Mouse (Mus musculus) kidney, postnatal 4 days (tissue): ENCODE results near the gene Mn1.

Source experiments
- DNase-seq, 2 experiments: peaks; one replicate each; pipeline ENCODE4 v3.0.0; 2021; ENCODE audit warnings: mixed read lengths in 2 of 2

The Mn1 gene

DNA sequence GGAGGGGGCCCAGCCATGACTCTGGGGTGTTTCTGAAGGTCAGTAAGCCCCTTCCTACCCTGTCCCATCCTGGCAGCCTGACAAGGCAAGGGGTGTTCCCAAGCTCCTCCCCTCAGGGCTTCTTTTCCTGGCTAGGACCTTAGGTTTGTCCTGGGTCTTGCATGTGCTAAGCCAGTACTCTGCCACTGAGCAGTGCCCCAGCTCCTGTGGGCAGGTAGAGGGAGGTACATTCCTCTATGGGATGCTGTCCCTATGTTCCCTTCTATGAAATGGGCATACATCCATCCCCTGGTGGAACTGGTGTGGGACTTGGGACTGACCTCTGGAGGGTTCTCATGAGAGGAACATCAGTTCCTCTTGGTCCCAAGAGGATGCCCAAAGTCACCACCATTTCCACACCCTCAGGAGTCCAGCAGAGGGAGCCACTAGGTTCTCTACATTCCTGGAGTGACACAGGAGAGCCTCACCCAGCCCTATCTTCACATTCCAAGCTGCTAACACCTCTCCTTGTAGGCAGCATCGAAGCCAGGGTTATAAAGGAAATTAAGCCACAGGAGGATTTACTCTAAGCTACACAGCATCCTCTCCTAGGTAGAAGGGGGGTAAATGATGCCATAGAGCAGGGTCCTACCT, 7.6 kb upstream of the Mn1 start:
- DNase-seq, result peak; percentile 52 to 65

- no peak for DNase-seq
Observed at GRCm38 (mm10) chr5:111410665-111411064, 6.5 kb upstream of the Mn1 start.

- peak; percentile 87 to 89 for DNase-seq
Observed at GRCm38 (mm10) chr5:111414192-111414591, 3.0 kb upstream of the Mn1 start.

DNA sequence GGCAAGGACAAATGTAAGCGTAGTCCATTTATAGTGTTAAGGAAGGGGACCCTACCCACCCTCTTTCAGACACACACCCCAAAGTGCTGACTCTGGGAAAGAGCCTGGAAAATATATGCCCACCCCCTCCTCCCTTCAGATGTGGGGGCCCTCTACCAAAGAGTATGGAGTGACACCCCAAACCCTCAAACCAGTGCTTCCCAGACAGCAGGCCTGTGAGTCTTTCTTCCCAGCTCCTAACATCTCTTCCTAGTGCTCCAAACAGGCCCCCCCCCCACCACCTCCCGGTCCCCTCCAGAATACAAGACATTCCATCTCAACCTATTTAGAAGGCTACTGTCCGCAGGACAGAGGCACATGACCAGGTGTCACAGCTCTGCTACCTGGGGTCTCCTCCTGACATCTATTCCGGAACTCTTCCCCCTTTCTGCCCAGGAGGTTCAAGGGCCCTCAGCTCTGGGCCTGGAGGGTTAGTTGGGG, 2.4 kb upstream of the Mn1 start:
- DNase-seq, result no peak

DNA sequence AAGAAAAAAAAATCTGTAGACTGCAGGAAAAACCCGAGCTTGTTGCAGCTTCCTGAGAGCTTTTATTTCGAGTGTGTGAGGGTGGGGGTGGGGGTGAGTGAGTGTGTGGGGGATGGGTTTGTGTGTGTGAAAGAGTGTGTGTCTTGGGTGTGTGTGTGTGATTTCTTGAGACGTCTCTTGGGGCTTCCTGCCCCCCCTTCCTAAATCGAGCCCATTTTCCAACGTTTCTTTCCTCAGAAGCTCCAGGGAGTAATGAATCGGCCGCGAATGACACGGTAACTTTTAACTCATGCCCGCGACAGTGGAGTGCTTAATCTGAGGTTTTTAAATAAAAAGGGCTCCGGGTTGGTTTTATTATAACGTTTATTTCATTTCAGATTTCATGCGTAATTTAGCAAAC, 1.6 kb upstream of the Mn1 start:
- DNase-seq, result no peak

DNA sequence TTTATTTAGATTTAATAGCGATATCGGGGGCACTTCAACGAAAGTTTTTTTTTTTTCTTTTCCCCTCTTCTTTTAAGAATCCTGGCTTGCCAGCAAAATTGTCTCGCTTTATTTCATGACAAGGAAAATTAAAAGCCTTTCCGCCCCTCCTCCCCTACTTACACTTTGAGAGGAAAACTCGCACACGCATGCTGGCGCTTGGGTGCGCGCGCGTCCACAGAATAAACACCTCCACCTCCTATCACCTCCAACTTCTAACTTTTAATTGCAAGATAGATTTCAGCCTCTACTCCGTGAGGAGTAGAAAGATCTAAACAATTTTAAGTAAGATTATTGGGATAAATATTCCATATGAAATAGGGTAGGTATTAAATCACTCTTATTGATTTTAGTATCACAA, 1.1 kb upstream of the Mn1 start:
- no peak for DNase-seq

- peak; percentile 54 to 66 for DNase-seq
Observed at GRCm38 (mm10) chr5:111417378-111418131, 393 bp downstream of the Mn1 start.

- DNase-seq, result peak; percentile 59 to 72
Observed at GRCm38 (mm10) chr5:111418202-111419120, 1.3 kb downstream of the Mn1 start.

- peak; percentile 26 to 42 for DNase-seq
Observed at GRCm38 (mm10) chr5:111419121-111419881, 2.1 kb downstream of the Mn1 start.

GRCm38 (mm10) chr5:111420011-111420691, 3.0 kb downstream of the Mn1 start:
- DNase-seq, result peak; percentile 43 to 50

- DNase-seq, result no peak
Observed at GRCm38 (mm10) chr5:111420896-111421295, 3.7 kb downstream of the Mn1 start.

- DNase-seq, result no peak
Observed at GRCm38 (mm10) chr5:111421424-111421823, 4.3 kb downstream of the Mn1 start.

DNA sequence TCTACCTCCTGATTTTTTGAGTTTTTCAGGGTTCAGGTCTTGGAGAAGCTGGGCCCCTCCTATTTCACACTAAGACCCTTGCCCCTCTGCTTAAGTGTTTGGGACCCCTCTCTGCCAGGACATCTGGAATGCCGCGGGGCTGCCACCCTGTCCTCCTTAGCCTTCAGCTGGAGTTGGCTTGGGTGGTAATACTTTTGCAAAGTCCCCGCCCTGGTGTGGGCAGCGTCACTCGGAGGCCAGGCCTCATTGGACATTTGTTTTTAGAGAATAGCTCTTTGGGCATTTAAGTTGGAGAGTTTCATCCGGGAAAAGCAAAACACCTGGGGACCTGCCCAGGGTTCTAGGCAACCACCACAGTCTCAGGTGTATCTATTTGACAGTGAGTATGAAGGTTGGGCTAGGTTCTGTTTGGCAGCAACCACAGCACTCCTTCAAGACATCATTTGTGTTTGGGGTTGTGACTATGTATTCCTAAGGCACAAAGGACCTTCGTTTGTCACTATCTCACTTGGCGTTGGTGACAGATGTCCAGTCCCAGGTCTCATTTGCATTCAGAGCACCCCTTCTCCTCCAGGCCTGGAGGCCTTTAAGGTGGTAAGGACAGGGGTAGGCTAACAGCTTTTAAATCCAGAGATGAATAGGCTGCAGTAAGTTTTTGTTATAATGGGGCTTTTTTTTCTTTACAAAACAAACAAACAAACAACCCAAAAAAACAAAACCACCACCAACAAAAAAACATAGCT, 5.1 kb downstream of the Mn1 start:
- DNase-seq, result no peak

DNA sequence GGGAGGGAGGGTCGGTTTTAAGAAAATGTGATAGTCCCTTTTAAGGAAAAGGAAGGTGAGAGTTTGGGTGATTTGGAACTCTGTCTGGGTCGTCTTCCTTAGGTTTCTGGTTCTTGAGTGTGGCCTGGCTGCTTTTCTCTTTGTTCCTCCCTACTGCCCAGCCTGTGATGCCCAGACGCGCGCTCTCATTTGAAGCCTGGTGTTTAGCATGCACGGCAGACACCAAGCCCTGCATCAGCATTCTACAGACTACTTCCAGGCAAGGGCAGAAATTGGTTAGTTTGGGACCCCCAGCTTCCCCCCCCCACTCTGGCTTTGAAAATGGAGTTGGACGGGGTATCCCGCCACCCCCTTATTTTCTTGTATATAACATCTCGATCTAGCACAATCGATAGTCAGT, 5.8 kb downstream of the Mn1 start:
- no peak for DNase-seq

GRCm38 (mm10) chr5:111423616-111424015, 6.5 kb downstream of the Mn1 start:
- no peak for DNase-seq

GRCm38 (mm10) chr5:111425813-111426212, 8.7 kb downstream of the Mn1 start:
- DNase-seq, result no peak

- no peak for DNase-seq
Observed at GRCm38 (mm10) chr5:111426249-111426648, 9.1 kb downstream of the Mn1 start.

GRCm38 (mm10) chr5:111428882-111429281, 11.7 kb downstream of the Mn1 start:
- DNase-seq, result no peak

DNA sequence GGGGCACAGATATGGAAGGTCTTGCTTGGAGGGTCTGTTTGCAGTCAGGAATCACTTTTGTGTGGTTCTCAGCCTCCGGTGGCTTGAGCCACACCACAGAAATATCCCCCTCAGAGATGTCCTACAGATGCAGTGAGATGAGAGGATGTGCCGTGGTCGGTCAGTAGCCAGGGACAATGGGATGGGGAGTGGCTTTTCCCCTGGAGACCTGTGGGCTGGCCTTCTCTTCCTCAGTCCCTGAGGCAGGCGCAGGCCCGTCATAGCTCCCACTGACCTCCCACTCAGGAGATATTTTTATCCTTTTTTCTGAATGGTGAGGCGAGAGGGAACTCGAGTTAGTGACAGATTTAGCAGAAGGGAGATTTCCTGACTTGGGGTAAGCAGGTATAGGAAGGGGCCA, 12.6 kb downstream of the Mn1 start:
- DNase-seq, result peak in 1 of 2 experiments; percentile 33

DNA sequence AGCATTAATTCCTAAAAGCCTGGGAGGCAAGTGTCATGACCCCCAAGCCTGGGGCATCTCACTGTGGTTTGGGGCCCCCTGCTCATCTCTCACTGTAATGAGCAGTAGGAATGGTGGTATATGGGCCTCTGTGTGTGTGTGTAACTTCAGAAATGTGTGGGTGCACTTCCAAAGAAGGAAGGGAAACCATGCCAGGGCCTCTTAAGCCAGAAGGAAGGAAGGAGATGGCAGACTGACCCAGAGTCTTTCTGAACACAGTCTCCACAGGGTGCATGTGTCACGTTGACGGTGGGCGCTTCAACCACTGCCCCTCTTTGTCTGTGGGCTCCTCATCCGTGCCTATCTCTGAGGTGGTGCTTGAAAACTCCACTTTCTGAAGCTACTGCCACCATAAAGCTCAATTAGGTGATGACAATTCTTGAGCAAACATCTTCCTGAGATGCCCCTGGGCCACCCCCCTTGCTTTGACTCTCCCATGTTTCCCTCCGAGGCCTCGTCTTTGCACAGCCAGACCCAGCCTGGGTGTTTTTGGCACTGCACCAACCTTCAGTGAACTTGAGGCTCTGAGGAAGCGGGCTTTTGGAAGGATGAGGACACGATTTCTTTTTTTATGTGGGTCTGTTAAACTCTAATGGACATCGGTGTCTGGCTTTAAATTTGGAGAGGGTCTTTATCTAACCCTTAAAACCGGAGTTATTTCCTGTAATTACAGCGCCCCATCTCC, 14.0 kb downstream of the Mn1 start:
- peak; percentile 63 to 73 for DNase-seq
